Mouse (Mus musculus): Measurements from ENCODE around the gene Dcaf15.

Dcaf15 gene

DNA sequence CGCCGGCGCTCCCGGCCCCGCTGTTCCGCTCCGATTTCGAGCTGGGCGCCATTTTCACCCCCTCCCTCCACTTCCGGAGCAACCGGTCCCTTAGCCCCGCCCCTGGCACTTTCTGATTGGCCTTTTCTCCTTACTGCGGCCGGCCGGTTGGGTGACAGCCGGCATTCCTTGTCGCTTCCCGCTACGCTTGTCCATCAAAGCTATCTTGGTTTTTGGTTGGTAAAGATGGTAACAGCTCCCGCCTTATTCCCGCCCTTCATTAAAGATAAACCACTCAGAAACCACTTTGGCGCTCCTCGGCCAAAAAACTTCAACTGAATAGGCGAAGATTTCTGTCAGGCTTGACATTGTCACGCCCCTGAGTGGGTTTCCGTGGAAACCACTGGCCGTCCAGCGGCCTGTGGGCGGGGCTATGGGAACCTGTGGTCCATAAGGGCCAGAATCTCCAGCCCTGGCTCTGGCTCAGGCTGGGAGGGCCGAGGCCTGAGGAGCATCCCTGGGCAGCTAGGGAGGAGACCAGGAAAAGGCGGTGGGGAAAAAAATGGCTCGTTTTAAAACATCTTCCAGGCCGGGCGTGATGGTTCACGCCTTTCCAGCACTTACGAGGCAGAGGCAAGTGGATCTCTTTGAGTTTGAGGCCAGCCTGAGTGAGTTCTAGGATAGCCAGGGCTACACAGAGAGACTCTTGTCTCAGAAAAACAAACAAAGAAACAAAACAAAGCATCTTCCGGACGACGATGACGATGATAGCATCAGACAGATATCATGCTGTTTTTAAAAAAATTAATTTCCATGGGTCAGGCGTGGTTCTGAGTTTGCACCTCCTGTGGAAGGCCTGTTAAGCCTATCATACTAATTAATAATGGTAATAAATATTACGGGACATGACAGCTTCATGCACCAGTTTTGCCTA, at the start of gene Dcaf15:
TSS of gene Dcaf15 (minus strand) at position 72 of the 913 bp plus-strand sequence.
- peak; percentile 88 to 92 for DNase-seq (ENCODE audit: low read depth in 1 of 2, low spot score in 2 of 2)

- no peak for DNase-seq (ENCODE audit: low read depth in 1 of 2, low spot score in 2 of 2)
These were observed 44.6 kb upstream of the Dcaf15 start for GRCm38 (mm10) chr8:84149181-84149580.

- DNase-seq (ENCODE audit: low read depth in 1 of 2, low spot score in 2 of 2), result no peak
These were observed 43.9 kb upstream of the Dcaf15 start for GRCm38 (mm10) chr8:84148531-84148850.

DNA sequence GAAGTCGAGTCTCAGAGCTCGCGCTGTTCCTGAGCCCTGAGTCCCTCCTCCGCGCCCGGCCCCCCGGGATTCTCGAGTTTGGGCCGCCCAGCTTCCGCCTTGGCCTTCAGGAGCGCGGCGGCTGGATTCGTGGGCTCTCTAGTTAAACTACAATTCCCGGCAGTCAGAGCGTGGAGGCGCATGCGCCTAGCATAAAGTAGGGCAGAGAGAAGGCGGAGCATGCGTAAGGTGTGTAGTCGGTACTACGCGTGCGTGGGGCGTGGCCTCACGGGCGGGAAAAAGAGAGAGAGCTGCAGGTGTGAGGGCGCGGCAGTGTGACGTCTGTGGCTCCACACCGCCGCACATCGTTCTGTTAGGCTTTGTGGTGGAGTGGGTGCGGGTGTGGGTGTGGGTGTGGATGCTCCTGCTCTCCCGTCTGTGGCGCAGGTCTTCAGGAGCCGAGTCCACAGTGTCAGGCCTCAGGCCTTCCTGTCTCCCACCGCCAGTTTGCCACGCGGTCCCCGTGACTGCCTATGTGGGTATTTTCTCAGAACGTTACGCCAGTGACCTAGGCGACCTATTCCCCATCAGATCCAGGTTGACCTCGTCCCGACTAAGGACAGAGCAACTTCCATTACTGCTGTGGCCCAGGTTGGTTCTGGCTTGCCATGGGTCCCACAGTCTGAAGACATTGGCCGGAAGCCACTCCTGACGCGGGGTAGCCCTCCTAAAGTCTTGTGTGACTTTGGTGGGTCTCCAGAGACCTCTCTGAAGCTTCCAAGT, 43.4 kb upstream of the Dcaf15 start, which contains the start of the genes Cc2d1a and 4930432K21Rik:
TSS of gene Cc2d1a (minus strand) at position 168 of the 762 bp plus-strand sequence.
TSS of gene 4930432K21Rik (plus strand) at position 257 of the 762 bp plus-strand sequence.
- DNase-seq (ENCODE audit: low read depth in 1 of 2, low spot score in 2 of 2), result peak; percentile 64 to 73

DNA sequence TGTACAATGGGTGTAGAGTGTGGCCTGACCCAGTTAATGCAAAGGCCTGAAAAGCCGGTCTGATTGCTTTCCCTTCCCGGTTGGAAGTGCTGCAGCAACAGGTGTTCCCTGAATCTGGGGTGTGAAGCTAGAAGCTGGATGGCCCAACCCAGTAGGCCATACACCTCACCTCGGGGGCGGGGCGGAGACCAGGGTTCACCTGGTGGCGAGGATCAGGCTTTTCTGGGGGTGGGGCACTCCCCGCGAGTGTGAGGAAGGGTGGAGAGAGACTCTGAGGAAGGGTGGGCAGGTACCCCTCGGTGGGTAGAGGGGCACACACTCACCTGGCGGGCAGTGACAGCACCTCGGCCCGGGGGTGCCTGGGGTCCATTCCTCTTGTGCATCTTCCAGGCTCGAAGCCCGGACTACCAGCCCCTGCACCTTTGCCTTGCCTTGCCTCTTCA, 42.8 kb upstream of the Dcaf15 start:
- no peak for DNase-seq (ENCODE audit: low read depth in 1 of 2, low spot score in 2 of 2)

- DNase-seq (ENCODE audit: low read depth in 1 of 2, low spot score in 2 of 2), result no peak
These were observed 40.2 kb upstream of the Dcaf15 start for GRCm38 (mm10) chr8:84144636-84145245.

GRCm38 (mm10) chr8:84140838-84141237, 36.3 kb upstream of the Dcaf15 start:
- no peak for DNase-seq (ENCODE audit: low read depth in 1 of 2, low spot score in 2 of 2)

DNA sequence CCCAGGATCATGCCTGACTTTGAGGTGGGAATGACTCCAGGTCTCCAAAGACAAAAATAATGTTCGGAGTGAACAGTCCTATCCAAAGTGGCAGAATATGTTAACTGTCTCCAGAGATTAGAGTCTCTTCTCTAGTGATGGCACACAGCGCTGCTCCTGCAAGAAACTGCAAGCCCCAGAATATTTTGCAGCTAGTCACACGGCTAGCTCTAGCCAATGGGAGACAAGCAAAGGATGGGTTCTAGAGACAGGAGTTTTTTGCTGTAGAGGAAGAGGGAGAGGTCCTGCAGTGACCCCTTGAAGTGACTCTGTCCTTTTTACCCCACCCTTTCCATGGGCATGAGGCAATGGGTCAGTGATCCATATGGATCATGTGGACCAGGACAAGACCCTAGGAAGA, 33.3 kb upstream of the Dcaf15 start:
- no peak for DNase-seq (ENCODE audit: low read depth in 1 of 2, low spot score in 2 of 2)

- DNase-seq (ENCODE audit: low read depth in 1 of 2, low spot score in 2 of 2), result no peak
These were observed 27.7 kb upstream of the Dcaf15 start for GRCm38 (mm10) chr8:84132225-84132624.

GRCm38 (mm10) chr8:84130806-84131205, 26.2 kb upstream of the Dcaf15 start:
- DNase-seq (ENCODE audit: low read depth in 1 of 2, low spot score in 2 of 2), result no peak

DNA sequence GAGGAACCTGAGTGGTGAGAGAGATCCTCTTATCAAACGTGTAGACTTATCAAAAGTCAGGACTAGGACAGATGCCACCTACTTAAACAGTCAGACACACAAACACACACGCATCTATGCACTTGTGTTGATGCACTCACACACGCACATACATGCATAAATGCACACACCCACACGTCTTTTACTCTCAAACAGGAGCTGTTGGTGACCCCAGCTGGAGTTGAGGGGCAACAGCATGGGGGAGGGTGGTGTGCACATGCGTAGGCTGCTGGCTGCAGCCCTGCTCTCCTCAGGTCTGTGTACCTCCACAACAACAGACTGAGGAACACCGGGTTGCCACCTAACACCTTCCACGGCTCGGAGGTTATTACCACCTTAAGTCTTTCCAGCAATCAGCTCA, 23.7 kb upstream of the Dcaf15 start:
- DNase-seq (ENCODE audit: low read depth in 1 of 2, low spot score in 2 of 2), result no peak

DNA sequence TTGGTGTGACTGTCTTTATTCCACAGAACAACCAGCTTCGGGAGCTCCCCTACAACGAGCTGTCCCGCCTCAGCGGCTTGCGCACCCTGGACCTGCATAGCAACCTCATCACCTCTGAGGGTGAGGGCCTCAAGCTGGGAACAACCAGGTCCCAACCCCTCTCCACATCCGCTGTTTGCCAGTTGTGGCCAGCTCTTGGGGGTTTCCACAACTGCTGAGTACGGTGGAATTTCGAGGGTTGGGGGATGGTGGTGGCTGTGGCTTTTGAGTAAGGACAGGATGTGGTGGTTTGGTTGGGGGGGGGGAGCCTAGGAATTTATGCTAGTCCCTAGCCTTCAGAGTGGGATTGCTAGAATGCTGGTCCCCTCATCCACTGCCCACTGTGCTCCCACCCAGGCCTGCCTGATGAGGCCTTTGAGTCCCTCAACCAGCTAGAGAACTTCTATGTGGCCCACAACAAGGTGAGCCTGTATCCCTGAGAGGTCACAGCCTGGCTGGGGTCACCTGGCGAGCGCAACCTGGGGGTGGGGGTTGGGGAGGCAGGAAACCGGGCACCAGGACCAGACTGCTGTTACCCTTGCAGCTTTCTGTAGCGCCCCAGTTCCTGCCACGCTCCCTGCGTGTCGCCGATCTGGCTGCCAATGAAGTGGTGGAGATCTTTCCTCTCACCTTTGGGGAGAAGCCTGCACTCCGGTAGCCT, 22.8 kb upstream of the Dcaf15 start:
- DNase-seq (ENCODE audit: low read depth in 1 of 2, low spot score in 2 of 2), result no peak

DNA sequence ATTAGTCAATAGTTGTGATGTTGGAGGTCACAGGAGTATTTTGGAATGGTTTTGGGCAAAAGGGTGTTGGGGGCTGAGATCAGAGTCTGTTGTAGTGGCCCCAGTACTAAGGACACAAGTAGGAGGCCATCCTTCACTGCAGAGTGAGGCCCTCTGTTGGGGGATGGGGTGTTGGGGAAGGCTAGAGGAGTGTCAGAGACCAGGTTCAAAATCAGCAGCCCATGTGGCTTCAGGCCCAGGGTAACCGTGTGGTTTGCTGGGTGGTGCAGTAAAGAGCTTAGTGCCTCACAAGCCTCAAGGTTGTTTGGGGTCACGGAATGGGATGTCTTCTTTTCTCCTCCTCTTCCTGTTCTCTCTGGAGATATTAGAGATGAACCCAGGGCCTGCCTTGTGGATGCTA, 22.2 kb upstream of the Dcaf15 start:
- DNase-seq (ENCODE audit: low read depth in 1 of 2, low spot score in 2 of 2), result no peak

GRCm38 (mm10) chr8:84125656-84126055, 21.1 kb upstream of the Dcaf15 start, which contains the start of gene Podnl1:
Podnl1 (plus strand) TSS chr8:84125989.
- no peak for DNase-seq (ENCODE audit: low read depth in 1 of 2, low spot score in 2 of 2)

DNA sequence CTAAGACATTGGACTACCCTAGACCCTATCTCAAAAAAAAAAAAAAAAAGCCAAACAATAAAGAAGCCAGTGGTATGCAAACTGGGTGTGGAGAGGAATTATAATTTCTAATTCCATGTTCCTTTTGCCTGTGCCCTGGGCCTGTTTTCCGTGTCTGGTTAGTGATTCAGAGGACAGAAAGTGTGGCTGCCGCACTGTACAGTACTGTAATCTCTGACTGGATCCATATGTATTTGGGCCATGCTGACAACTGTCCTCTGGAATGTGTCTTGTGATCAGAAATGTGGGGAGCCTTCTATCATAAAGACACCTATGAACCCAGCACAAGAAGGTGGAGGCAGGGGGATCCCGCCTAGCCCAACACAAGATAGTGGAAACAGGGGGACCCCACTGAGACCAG, 17.6 kb upstream of the Dcaf15 start:
- no peak for DNase-seq (ENCODE audit: low read depth in 1 of 2, low spot score in 2 of 2)

- no peak for DNase-seq (ENCODE audit: low read depth in 1 of 2, low spot score in 2 of 2)
These were observed 11.1 kb upstream of the Dcaf15 start for GRCm38 (mm10) chr8:84115646-84116045.

- DNase-seq (ENCODE audit: low read depth in 1 of 2, low spot score in 2 of 2), result no peak
These were observed 1.9 kb upstream of the Dcaf15 start for GRCm38 (mm10) chr8:84106216-84107040.

DNA sequence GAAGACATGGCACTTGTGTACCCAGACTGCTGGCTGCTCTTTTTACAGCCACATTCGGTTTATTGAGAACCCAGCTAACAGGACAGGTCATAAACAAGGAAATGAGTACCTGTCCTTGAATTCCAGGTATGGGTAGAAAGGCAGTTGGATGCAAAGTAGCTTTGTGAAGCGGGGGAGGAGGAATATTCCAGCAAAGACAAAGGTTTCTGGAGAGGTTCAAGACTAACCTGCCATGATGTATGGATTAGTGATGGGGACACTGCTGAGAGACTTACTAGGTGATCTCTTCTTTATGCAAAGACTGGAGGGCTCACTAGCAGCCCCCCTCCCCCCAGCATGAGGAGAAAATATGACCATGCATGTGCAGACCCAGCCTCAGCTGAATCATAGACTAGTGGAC, 1.1 kb upstream of the Dcaf15 start:
- no peak for DNase-seq (ENCODE audit: low read depth in 1 of 2, low spot score in 2 of 2)

DNA sequence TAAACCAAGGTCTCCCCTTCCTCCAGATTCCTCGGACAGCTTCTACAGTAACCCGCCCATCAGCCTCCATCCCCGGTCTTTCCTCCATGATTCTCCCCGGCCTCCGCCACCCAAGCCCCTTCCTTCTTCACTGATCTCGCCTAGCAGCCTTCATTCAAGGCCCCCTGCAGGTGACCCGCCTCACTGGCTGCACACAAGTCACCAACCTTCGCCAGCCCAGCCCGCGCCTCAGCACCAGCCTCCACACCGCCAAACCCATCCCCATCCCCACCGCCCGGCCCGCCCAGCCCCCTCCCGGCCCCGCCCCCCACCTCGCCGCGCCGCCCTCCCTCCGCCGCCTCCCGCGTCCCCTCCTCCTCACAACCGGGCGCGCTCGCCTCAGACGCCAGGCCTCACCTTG, 347 bp downstream of the Dcaf15 start:
- DNase-seq (ENCODE audit: low read depth in 1 of 2, low spot score in 2 of 2), result peak in 1 of 2 experiments; percentile 25

DNA sequence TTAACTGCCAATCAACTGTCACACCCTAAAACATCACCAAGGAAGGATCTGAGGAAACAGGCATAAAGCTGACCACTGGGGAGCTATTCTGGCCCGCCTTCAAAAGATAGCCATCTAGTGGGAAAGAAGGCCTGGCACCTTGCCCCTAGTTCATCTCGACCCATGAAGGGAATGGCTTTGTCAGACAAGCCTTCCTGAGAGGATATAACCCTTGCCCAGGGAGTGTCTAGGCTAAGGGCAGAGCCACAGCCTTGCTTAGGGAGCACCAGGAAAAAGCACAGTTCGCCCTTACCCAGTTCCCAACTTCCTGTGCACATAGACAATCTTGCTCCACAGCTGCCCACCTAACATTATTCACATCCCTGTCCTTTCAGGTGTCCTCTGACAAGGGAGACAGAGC, 967 bp downstream of the Dcaf15 start:
- DNase-seq (ENCODE audit: low read depth in 1 of 2, low spot score in 2 of 2), result no peak

Data from monocyte, adult 2 months (primary cell).